Mouse (Mus musculus): ENCODE measurements around the gene Ctcfl.

GRCm38 (mm10) chr2:173155907-173156306 lies 36.6 kb upstream of the Ctcfl start:
- no peak for TF ChIP-seq CTCF (IDR thresholded peaks at IDR 0.05; ENCODE audit: low read depth)
- TF ChIP-seq EP300 (IDR thresholded peaks at IDR 0.05; ENCODE audit: low read depth) = no peak
